13 mouse cellular contexts compared by ENCODE assay signal in genomic region chr15:5134945-5135483, GRCm38 (mm10).
"Had no signal": no experiment of that assay in that cellular context is flagged by ENCODE, and none has a peak within 500 bp of the region (broad histone marks: within the 10 kb centered on the region; RNA-seq: fewer than 3 reads in every experiment).

No protein-coding gene starts in this region.

- ATAC-seq: lung, postnatal 0 days had no signal

- DNase-seq: kidney, postnatal 10 days; kidney, postnatal 4 days; lung, adult 2 months; lung, postnatal 36 days; midbrain, embryonic 14.5 days; right cerebral cortex, adult 18-20 months; thymus, postnatal 4 days had no signal

- H3K4me1 ChIP-seq: limb, embryonic 12.5 days; midbrain, embryonic 10.5 days; neural tube, embryonic 15.5 days had no signal

- H3K27me3 ChIP-seq: limb, embryonic 12.5 days; neural tube, embryonic 15.5 days had no signal

- H3K36me3 ChIP-seq: limb, embryonic 12.5 days; midbrain, embryonic 10.5 days; neural tube, embryonic 15.5 days had no signal

- H3K4me3 ChIP-seq: layer of hippocampus, adult 2 months; limb, embryonic 12.5 days; midbrain, embryonic 10.5 days; myocyte; neural tube, embryonic 15.5 days had no signal

- H3K9me3 ChIP-seq: limb, embryonic 12.5 days; midbrain, embryonic 10.5 days; neural tube, embryonic 15.5 days had no signal
